Mouse (Mus musculus): ENCODE results near the gene Cyp2a4.
"Not testable (repeated sequence)": the region's sequence is repeated elsewhere in the genome, so short reads cannot be mapped to it uniquely, and the experiment has no call there.

Gene Cyp2a4

GRCm38 (mm10) chr7:26306926-26307325 is at the start of gene Cyp2a4:
TSS of gene Cyp2a4 (plus strand) at chr7:26307169.
- not testable (repeated sequence) for DNase-seq (ENCODE audit: low read depth, low spot score)

- DNase-seq (ENCODE audit: low read depth, low spot score) = not testable (repeated sequence)
These were observed 46.9 kb upstream of the Cyp2a4 start, which contains the start of gene Vmn1r184 for GRCm38 (mm10) chr7:26260034-26260433. TSS of gene Vmn1r184 (plus strand) at chr7:26260334.

GRCm38 (mm10) chr7:26303429-26304166 is 3.4 kb upstream of the Cyp2a4 start:
- not testable (repeated sequence) for DNase-seq (ENCODE audit: low read depth, low spot score)

- not testable (repeated sequence) for DNase-seq (ENCODE audit: low read depth, low spot score)
These were observed 4.8 kb downstream of the Cyp2a4 start for GRCm38 (mm10) chr7:26311786-26312185.

GRCm38 (mm10) chr7:26315194-26315593 is 8.2 kb downstream of the Cyp2a4 start:
- not testable (repeated sequence) for DNase-seq (ENCODE audit: low read depth, low spot score)

GRCm38 (mm10) chr7:26315809-26316208 is 8.8 kb downstream of the Cyp2a4 start:
- DNase-seq (ENCODE audit: low read depth, low spot score) = not testable (repeated sequence)

- DNase-seq (ENCODE audit: low read depth, low spot score) = not testable (repeated sequence)
These were observed 13.4 kb downstream of the Cyp2a4 start for GRCm38 (mm10) chr7:26320361-26320760.

GRCm38 (mm10) chr7:26350177-26350576 is 43.2 kb downstream of the Cyp2a4 start:
- not testable (repeated sequence) for DNase-seq (ENCODE audit: low read depth, low spot score)

- DNase-seq (ENCODE audit: low read depth, low spot score) = not testable (repeated sequence)
These were observed 45.3 kb downstream of the Cyp2a4 start for GRCm38 (mm10) chr7:26352258-26352657.

- DNase-seq (ENCODE audit: low read depth, low spot score) = not testable (repeated sequence)
These were observed 49.8 kb downstream of the Cyp2a4 start for GRCm38 (mm10) chr7:26356719-26357118.

Data from embryo, embryonic 11.5 days (tissue).